Mouse (Mus musculus): ENCODE results near the gene Gabrg3. TPM values are rescaled to one million over a fixed set of nuclear protein-coding genes. Genes with fewer than 3 reads are reported as not detected.

Gabrg3 gene
- polyA plus RNA-seq, 1 experiment from 2014 or later: 0.68 TPM

Other genes starting within 250 kb of the Gabrg3 start
- gene Gabrb3, start 32.5 kb upstream of the Gabrg3 start, polyA plus RNA-seq (2015; fragmentation: Nextera tagmentation; extraction: Ambion mirVana): 1.1 and 1.3 TPM in 2 replicates
- 0.10 and 0.19 TPM in 2 replicates for gene Gabra5, start 122.9 kb upstream of the Gabrg3 start, polyA plus RNA-seq (2015; fragmentation: Nextera tagmentation; extraction: Ambion mirVana)

All from heart, embryonic 13.5 days (tissue).